Mouse (Mus musculus) left cerebral cortex, adult 8-10 months (tissue): ENCODE measurements at regions not wholly inside any gene's neighbourhood (a gene's known extent, or its start where the extent isn't known, plus 50 kb on each side); places are given as distances from the start of the nearest gene placed in this dataset.

Experiments used
- DNase-seq, 2 experiments: peaks; one replicate each; pipeline ENCODE4 v3.0.0; 2022; ENCODE audit warnings: low spot score in 2 of 2

GRCm38 (mm10) chr13:75204417-75204816, 114.8 kb downstream of the Pcsk1 start:
- DNase-seq = no peak

DNA sequence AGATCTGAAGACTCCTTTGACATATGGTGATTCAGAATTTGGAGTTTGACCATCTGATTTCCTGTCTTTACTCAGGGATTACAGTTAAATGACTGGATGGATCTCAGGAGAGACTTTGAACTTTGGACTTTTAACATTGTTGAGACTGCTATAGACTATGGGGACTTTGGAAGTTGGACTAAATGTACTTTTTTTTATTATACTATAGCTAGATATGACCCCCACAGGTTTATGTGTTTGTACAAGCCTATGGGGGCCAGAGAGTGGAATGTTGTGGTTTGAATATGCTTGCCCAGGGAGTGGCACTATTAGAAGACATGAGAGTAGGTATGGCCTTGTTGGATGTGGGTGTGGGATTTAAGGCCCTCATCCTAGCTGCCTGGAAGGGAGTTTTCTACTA, 134.3 kb downstream of the Pcsk1 start:
- DNase-seq = no peak

- DNase-seq = no peak
Measured at GRCm38 (mm10) chr13:75225581-75226297, 136.1 kb downstream of the Pcsk1 start.

DNA sequence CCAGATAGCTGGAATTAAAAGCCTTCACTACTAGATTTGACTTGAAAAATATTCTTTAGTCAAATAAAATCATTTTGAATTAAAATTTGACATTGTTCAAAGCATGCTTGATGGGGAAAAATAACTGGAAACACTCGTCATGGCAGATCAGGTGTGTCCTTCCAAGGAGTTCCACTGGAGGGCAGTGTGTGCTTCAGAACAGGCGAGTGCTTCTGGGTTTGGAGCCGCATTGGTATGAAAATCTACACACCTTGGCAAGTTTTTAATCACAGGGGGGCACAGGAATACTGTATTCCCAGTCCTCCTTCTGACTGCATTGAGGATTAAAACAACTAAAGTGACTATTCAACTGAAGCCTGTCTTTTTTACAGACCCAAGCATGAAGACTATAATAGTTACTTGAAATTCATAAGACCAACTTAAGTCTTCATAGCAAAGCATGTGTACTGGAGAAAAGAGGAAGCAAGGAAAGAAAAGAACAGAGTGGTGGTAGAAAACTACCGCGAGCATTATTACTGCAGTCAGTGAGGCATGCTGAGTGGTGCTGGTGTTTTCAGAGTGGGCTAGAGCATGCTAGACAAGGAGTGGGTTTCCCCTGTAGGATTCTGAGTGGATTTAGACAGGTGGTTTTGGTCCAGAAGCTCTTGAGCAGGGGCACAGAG, 138.1 kb downstream of the Pcsk1 start:
- DNase-seq = peak; percentile 10 to 56

DNA sequence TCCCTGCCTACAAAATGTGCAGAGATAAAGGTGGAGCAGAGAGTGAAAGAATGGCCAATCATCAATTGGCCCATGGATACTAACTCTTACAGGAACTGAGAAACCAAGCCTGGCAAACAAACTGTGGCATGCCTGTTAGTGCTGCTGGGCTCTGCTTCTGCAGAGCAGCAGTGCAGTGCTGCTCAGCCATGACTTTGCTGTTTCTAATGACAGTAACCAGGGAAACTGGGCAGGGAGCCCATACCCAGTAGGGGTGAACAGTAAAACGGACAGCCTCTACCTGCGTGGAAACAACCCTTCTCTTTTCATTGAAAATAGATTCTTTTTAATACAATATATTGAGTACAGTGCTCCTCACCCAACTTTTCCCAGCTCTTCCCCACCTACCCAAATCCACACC, 146.8 kb downstream of the Pcsk1 start:
- no peak for DNase-seq
